Mouse (Mus musculus): Measurements from ENCODE around the gene Sox1.

Gene Sox1

GRCm38 (mm10) chr8:12389116-12389471 is 6.0 kb upstream of the Sox1 start:
- DNase-seq (ENCODE audit: low spot score): no peak

- no peak for DNase-seq (ENCODE audit: low spot score)
These were observed 5.1 kb upstream of the Sox1 start for GRCm38 (mm10) chr8:12389801-12390639.

- DNase-seq (ENCODE audit: low spot score): no peak
These were observed 4.3 kb upstream of the Sox1 start for GRCm38 (mm10) chr8:12390640-12391365.

GRCm38 (mm10) chr8:12391366-12392250 is 3.5 kb upstream of the Sox1 start:
- DNase-seq (ENCODE audit: low spot score): no peak

GRCm38 (mm10) chr8:12392801-12393200 is 2.3 kb upstream of the Sox1 start:
- no peak for DNase-seq (ENCODE audit: low spot score)

- no peak for DNase-seq (ENCODE audit: low spot score)
These were observed 602 bp upstream of the Sox1 start for GRCm38 (mm10) chr8:12394385-12395000.

- DNase-seq (ENCODE audit: low spot score): no peak
These were observed 1.6 kb downstream of the Sox1 start for GRCm38 (mm10) chr8:12396501-12397345.

GRCm38 (mm10) chr8:12397346-12397925 is 2.3 kb downstream of the Sox1 start:
- DNase-seq (ENCODE audit: low spot score): no peak

- no peak for DNase-seq (ENCODE audit: low spot score)
These were observed 3.2 kb downstream of the Sox1 start for GRCm38 (mm10) chr8:12398011-12398945.

GRCm38 (mm10) chr8:12399421-12400205 is 4.5 kb downstream of the Sox1 start:
- DNase-seq (ENCODE audit: low spot score): no peak

GRCm38 (mm10) chr8:12400611-12401390 is 5.7 kb downstream of the Sox1 start:
- DNase-seq (ENCODE audit: low spot score): no peak

GRCm38 (mm10) chr8:12401391-12402270 is 6.5 kb downstream of the Sox1 start:
- no peak for DNase-seq (ENCODE audit: low spot score)

GRCm38 (mm10) chr8:12402709-12403108 is 7.6 kb downstream of the Sox1 start:
- no peak for DNase-seq (ENCODE audit: low spot score)

GRCm38 (mm10) chr8:12408020-12408419 is 12.9 kb downstream of the Sox1 start:
- DNase-seq (ENCODE audit: low spot score): no peak

- DNase-seq (ENCODE audit: low spot score): no peak
These were observed 14.9 kb downstream of the Sox1 start for GRCm38 (mm10) chr8:12409976-12410375.

- DNase-seq (ENCODE audit: low spot score): no peak
These were observed 22.0 kb downstream of the Sox1 start for GRCm38 (mm10) chr8:12417056-12417455.

- DNase-seq (ENCODE audit: low spot score): no peak
These were observed 25.4 kb downstream of the Sox1 start for GRCm38 (mm10) chr8:12420537-12420936.

Measured in adipocyte (in vitro differentiated cells).